Mouse (Mus musculus): ENCODE measurements at regions not wholly inside any gene's neighbourhood (a gene's known extent, or its start where the extent isn't known, plus 50 kb on each side); places are given as distances from the start of the nearest gene placed in this dataset.
A peak's percentile ranks its signal among the peaks of the same experiment; 100 is the strongest.
"Not testable (repeated sequence)": the region's sequence is repeated elsewhere in the genome, so short reads cannot be mapped to it uniquely, and the experiment has no call there.

DNA sequence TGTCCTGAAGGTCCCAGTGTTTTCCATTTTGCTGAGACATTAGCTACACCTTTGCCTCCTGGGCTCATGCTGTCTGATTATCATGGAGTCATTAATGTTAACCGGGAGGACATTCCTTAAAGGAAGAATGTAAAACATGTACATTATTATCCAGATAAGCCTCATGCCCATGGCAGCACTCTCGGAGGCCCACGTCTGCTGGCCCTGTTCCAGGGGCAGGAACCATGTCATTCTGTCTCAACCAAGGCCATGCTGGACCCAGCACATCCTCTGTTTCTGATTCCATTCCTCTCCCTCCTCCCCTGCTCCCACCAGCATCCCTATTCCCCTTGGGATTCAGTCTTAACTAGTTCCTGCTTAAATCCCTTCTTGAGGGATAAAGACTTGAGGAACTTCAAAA is 139.1 kb downstream of the Sptssa start:
- no peak for DNase-seq

GRCm38 (mm10) chr12:54516463-54516862 is 139.9 kb downstream of the Sptssa start:
- DNase-seq = no peak

GRCm38 (mm10) chr12:54516039-54516438 is 140.3 kb downstream of the Sptssa start:
- not testable (repeated sequence) for DNase-seq

DNA sequence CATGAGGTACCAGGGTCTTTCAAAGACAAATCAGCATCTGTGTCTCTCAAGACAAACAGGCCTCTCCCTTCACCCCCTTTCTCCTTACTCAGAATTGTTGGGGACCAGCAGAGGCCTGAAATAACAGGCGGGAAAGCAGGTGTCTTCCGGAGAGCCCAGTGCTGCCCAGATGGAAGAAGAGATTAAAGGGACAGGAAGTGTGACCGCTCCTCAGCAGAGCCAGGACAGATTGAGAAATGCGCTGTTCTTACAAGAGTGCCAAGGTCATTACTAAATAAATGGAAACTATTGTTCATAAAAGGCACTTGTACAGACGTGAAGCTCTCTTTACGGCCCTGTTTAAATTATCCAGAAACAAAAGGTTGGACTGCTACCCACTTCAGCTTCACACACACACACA is 146.5 kb downstream of the Sptssa start:
- no peak for DNase-seq

DNA sequence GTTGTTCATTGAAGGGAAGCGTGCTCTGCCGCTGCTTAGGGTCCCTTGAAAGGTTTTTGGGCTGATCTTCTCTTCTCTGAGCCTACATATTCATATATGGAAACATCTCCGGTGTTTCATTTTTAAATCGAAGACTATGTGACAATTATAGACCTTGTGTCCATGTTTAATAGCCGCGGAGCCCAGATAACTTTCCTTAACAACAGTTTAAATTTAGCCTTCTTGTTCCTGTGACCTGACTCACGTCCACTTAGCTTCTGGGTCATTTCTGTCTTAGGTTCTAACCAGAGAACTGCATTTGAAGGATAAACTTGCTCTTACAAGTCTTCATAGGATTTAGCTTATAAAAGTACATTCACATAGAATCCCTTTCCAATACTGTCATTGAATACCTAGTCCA is 153.6 kb downstream of the Sptssa start:
- DNase-seq = no peak

DNA sequence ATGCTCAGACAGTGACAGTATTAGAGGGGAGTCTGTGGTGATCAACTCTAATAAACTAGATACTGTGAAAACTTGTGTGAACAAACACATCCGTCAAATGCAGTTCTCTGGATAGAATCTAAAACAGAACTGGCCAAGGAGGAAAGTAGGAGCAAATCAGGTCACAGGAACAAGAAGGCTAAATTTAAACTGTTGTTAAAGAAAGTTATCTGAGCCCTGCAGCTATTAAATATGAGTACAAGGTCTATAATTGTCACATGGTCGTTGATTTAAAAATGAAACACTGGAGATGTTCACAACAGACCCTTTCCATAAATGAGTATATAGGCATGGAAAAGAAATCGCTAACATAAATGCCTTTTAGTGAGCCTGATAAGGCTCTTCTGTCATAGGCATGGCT is 156.4 kb downstream of the Sptssa start:
- DNase-seq = no peak

DNA sequence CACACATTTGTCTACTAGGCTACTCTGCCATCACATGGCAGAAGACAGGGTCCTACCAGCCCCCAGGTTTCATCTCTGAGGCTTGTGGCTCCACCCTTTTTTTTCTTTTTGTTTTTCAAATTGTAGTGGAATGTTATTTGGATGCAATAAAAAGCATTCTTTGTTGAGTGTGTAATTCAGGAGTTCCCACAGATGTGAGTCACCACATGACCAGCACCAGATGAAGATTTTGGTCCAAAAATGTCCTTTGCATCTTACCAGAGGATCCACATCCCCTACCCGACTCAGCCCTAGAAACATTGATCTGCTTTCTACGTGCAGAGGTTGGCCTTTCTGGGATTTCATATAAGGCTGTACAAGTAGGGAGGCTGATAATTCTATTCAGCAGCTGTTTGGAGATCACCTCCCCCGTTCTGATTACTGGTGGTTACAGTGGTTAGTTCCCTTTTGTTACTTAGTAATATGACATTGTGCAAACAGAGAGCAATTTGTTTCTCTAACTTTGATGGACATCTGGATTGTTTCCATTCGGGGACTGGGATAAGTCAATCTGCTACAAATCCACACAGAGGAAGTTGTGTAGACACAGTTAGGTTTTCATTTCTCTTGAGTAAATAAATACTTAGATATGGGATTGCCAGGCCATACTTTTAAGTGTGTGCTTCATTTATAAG is 160.5 kb downstream of the Sptssa start:
- no peak for DNase-seq

GRCm38 (mm10) chr12:54494756-54495375 is 161.5 kb downstream of the Sptssa start:
- no peak for DNase-seq

DNA sequence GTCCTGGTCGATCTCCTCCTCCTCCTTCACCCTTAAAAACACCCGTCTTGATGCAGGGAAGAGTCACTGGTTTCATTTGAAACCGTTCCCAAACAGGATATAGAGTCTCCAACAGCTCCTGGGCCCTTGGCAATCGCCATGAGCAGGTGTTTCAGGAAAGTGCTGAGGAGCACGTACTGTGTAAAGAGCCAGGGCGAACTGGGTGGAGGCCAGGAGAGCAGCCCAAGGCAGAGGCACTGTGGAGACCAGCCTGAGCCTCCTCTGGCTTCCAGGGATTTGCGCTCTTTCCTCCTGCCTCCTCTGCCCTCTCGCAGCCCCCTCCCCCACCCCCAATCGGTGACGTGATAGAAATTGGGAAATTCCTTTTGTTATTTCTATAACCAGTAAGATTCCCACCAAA is 163.6 kb downstream of the Sptssa start:
- DNase-seq = no peak

- no peak for DNase-seq
Measured at GRCm38 (mm10) chr12:54490460-54490859, 165.9 kb downstream of the Sptssa start.

DNA sequence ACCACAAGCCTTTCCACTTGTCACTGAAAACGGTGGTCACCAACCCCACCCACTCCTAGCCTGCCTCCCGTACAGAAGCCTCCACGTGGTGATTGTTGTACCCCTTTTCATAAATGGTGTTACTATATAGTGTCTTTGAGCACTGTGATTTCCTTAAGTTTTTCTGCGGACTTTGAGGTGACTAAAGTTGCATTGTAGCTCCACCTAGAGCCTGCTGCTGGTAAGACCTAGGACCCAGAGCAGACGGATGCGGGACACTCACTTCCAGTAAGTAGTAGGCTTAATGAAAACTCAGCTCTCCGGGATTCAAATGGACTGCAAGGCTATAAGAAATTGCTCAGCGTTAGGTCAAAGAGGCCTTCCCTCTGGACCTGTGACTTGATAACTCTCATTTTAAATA is 166.7 kb downstream of the Sptssa start:
- peak; percentile 49 to 85 for DNase-seq

DNA sequence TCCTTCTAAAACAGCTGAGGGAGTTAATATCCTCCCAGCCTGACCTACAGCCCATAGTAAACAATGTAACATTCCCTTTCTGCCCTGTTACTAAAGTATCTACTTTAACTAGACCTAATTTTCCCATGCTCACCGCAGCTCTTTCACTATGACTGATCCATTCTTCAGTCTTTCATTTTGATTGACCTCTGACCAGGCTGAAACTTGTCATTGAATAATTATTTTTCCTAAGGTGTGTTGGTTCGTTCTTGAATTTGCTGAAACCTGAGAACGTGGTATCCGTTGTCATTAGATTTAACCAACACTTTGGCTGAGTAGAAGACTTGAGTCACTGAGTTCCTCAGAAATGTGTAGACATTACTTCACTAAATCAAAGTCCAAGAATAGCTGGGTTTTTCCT is 168.7 kb downstream of the Sptssa start:
- no peak for DNase-seq

DNA sequence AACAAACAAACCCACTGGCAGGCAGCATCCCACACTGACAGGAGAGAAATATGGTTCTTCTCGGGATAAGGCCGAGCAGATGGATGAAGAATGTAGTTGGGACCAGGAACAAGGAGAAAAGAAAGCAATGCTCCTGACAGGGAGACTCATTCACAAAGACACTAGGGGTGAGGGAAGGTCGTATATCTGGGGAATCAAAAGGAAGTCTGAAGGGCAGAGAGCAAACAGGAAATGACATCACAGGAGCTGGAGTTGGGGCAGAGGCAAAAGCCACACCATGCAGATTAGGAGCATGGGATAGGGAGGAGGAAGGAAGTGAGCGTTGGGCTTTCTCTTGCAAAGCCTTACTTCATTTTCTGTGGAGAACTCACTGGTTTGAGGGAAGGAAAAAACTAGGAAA is 174.4 kb downstream of the Sptssa start:
- DNase-seq = peak in 1 of 2 experiments; percentile 13

DNA sequence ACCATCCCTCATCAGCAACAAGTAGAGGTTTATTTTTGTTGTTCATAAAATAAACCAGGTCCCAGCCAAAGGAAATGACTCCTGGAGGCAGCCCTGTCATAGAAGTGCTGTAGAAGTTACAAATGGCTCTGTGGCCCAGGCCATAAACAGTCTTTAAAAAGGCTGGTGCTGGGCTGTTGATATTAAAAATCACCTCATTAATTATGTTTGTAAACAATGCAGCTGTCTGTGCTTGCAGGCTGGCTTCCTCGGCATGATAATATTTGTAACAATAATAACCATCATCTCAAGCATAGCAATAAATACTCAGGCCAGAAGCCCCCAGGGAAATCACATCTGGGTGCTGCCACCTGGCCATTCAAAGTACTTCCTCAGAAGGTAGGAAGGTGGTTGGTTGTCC is 176.5 kb downstream of the Sptssa start:
- DNase-seq = peak; percentile 23 to 55

DNA sequence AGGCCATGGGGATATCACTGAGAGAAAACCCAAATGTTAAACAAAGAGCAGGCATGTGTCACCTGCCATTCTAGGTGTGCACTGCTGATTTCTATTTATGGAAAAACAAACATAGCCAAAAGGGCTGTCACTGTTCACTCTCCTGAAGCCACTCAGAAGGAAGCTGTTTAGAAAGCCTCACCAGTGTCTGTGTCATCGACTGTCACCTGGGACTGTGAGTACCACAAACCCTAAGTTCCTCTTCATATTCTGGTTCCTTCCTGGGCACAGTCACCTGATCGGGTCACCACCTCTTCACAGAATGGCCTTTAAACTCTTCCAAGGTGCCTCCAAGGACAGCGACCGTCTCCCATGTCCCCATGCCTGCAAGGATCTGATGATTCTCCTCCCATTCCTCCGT is 183.5 kb downstream of the Sptssa start:
- DNase-seq = no peak

- DNase-seq = no peak
Measured at GRCm38 (mm10) chr12:54472407-54472806, 184.0 kb downstream of the Sptssa start.

- no peak for DNase-seq
Measured at GRCm38 (mm10) chr12:54467635-54468034, 188.7 kb downstream of the Sptssa start.

- DNase-seq = peak; percentile 39 to 54
Measured at GRCm38 (mm10) chr12:54463806-54464205, 192.6 kb downstream of the Sptssa start.

DNA sequence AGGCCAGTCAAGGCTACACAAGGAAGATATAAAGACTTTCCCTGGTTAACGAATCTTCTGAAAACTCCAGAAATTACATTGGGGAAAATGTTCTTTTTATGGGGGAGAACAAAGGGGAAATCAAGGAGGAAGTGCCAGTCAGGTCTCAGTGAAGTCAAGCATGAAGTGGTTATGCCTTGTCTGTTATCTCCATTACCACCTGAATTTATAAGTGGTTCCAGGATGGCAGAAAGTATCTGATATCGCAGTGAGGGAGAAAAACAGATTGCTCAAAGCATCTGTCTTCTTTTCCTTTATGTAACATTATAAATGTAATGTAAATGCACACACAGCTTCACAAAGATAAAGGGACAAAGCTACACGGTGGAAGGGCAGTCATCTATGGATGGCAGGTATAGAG is 195.0 kb downstream of the Sptssa start:
- DNase-seq = no peak

DNA sequence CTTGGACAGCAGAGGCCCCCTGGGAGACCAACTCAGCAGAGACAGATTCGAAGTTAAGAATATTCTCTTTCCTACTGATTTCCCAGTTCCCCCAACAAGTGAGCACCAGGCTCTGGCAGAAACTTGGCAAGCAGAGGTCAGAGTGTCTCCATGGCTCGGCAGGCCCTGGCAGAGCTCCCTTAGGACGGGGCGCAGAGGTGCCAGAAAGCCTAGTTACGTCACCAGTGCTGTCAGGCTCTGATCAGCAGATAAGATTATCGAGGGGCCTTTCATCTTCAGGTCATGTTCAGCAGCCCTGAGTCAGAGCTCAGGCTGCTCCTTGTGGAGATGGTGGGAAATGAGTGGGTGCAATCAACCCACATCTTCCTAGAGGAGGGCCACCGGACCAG is 196.2 kb downstream of the Sptssa start:
- DNase-seq = peak; percentile 66 to 69

GRCm38 (mm10) chr12:54459462-54460134 is 196.8 kb downstream of the Sptssa start:
- DNase-seq = no peak

DNA sequence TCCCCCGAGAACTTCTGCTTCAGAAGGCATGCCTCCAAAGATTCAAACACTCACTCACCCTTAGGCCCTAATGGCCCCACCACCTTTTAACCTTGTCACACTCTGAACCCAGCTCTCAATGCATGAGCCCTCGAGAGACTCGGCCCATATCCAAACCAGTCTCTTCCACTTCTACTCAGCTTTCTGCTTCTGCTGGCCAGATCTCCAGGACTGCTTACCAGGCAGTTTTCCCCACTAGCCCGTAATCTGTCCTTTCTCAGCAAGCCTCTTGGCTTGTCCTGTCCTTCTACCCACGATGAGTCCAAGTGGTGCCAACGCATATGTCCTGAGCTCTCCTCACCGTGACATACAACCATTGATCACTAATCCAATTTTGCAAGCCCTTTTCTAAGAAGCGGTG is 199.6 kb downstream of the Sptssa start:
- no peak for DNase-seq

GRCm38 (mm10) chr12:54454606-54455005 is 201.8 kb downstream of the Sptssa start:
- DNase-seq = no peak

- no peak for DNase-seq
Measured at GRCm38 (mm10) chr12:54453343-54453742, 203.0 kb downstream of the Sptssa start.

Measured in kidney, adult 8-10 months (tissue).